Mouse (Mus musculus): ENCODE data around the gene Adamts7. TPM values are rescaled to one million over a fixed set of nuclear protein-coding genes. Genes with fewer than 3 reads are reported as not detected.

Gene Adamts7
- polyA plus RNA-seq, 1 experiment from 2014 or later = 0.35 TPM

- no peak for DNase-seq (ENCODE audit: low spot score)
Observed at GRCm38 (mm10) chr9:90257220-90257619, 94.4 kb downstream of the Adamts7 start.

Other genes with a start within 250 kb of the Adamts7 start
- gene Ctsh, start 108.9 kb upstream of the Adamts7 start, polyA plus RNA-seq (2015; fragmentation: Nextera tagmentation; extraction: Ambion mirVana) = 65.4 and 66.0 TPM in 2 replicates
- 323 and 332 TPM in 2 replicates for gene Morf4l1, start 48.3 kb upstream of the Adamts7 start, polyA plus RNA-seq (2015; fragmentation: Nextera tagmentation; extraction: Ambion mirVana)
- 9.7 and 10.4 TPM in 2 replicates for gene Tbc1d2b, start 107.7 kb downstream of the Adamts7 start, polyA plus RNA-seq (2015; fragmentation: Nextera tagmentation; extraction: Ambion mirVana)

All from thymus, postnatal 0 days (tissue).